Mouse (Mus musculus) erythroblast, embryonic 14.5 days (primary cell): ENCODE results near the gene Tnni1. TPM values are rescaled to one million over a fixed set of nuclear protein-coding genes. Genes with fewer than 3 reads are reported as not detected.

Experiments used
- H3K27me3 ChIP-seq: 2 replicates; pipeline ENCODE4 v1.6.1; 2012; ENCODE audit warnings: inconsistent platforms; ENCODE audit not compliant: control insufficient read depth
- H3K36me3 ChIP-seq: 2 replicates; pipeline ENCODE4 v1.6.1; 2012; ENCODE audit warnings: mild to moderate bottlenecking, inconsistent platforms; ENCODE audit not compliant: control insufficient read depth
- H3K4me1 ChIP-seq: 2 replicates; pipeline ENCODE4 v1.6.1; 2012; ENCODE audit warnings: inconsistent platforms; ENCODE audit not compliant: control insufficient read depth
- H3K4me3 ChIP-seq: replicated peaks from 2 replicates; pipeline ENCODE3; 2012; ENCODE audit warnings: moderate library complexity, mild to moderate bottlenecking, inconsistent platforms
- H3K9me3 ChIP-seq: 2 replicates; pipeline ENCODE4 v1.6.1; 2012; ENCODE audit warnings: low read length, inconsistent platforms, mixed read lengths; ENCODE audit not compliant: control insufficient read depth
- GATA1 ChIP-seq: IDR thresholded peaks from 2 replicates; pipeline ENCODE4 v1.6.1; 2012; ENCODE audit warnings: low read length, inconsistent platforms, mixed read lengths
- TAL1 ChIP-seq: IDR thresholded peaks from 3 replicates; pipeline ENCODE4 v1.6.1; 2012; ENCODE audit warnings: low read length, inconsistent platforms, mixed read lengths
- polyA plus RNA-seq: library from polyadenylated mRNA; stranded (reverse); fragments of >175 nt; gene quantifications from 2 replicates; pipeline ENCODE4 v1.2.3, GENCODE M21; 2012

The Tnni1 gene
- polyA plus RNA-seq, 1 experiment = not detected

GRCm38 (mm10) chr1:135834206-135834859 lies 55.1 kb downstream of the Tnni1 start:
- TF ChIP-seq TAL1 (no peak), GATA1 (no peak)
- Histone ChIP-seq H3K4me3 (no peak overlapping the region), H3K9me3 (no peaks in the 10 kb centered on the region), H3K36me3 (no peaks in the 10 kb centered on the region), H3K27me3 (peaks cover 7% of the 10 kb centered on the region), H3K4me1 (no peaks in the 10 kb centered on the region)

- Histone ChIP-seq H3K4me3 (no peak overlapping the region), H3K4me1 (no peaks in the 10 kb centered on the region), H3K27me3 (peaks cover 7% of the 10 kb centered on the region), H3K9me3 (no peaks in the 10 kb centered on the region), H3K36me3 (no peaks in the 10 kb centered on the region)
- TF ChIP-seq GATA1 = no peak
- TF ChIP-seq TAL1 = no peak
Observed at GRCm38 (mm10) chr1:135834983-135835382, 55.7 kb downstream of the Tnni1 start.

- TF ChIP-seq GATA1 (no peak), TAL1 (no peak)
- H3K27me3 ChIP-seq = peaks cover 7% of the 10 kb centered on the region
- H3K4me1 ChIP-seq = no peaks in the 10 kb centered on the region
- H3K9me3 ChIP-seq = no peaks in the 10 kb centered on the region
- H3K36me3 ChIP-seq = no peaks in the 10 kb centered on the region
- no peak within 1 kb of the TSS for H3K4me3 ChIP-seq
Observed at GRCm38 (mm10) chr1:135835716-135836483, 56.7 kb downstream of the Tnni1 start, which contains the start of gene Tnnt2. Gene Tnnt2, plus strand, starts transcription at chr1:135836354.

GRCm38 (mm10) chr1:135838626-135839025 lies 59.4 kb downstream of the Tnni1 start:
- no peaks in the 10 kb centered on the region for H3K9me3 ChIP-seq
- no peaks in the 10 kb centered on the region for H3K4me1 ChIP-seq
- no peaks in the 10 kb centered on the region for H3K36me3 ChIP-seq
- H3K27me3 ChIP-seq = peaks cover 2% of the 10 kb centered on the region; the same call in 1 of the 2 replicates
- no peak for TF ChIP-seq TAL1
- no peak for TF ChIP-seq GATA1
- no peak overlapping the region for H3K4me3 ChIP-seq

GRCm38 (mm10) chr1:135839065-135839464 lies 59.8 kb downstream of the Tnni1 start:
- Histone ChIP-seq H3K36me3 (no peaks in the 10 kb centered on the region), H3K27me3 (no peaks in the 10 kb centered on the region), H3K4me1 (no peaks in the 10 kb centered on the region), H3K9me3 (no peaks in the 10 kb centered on the region), H3K4me3 (no peak overlapping the region)
- no peak for TF ChIP-seq GATA1
- no peak for TF ChIP-seq TAL1

- TF ChIP-seq TAL1 (no peak), GATA1 (no peak)
- no peak overlapping the region for H3K4me3 ChIP-seq
- H3K36me3 ChIP-seq = no peaks in the 10 kb centered on the region
- no peaks in the 10 kb centered on the region for H3K4me1 ChIP-seq
- H3K9me3 ChIP-seq = no peaks in the 10 kb centered on the region
- H3K27me3 ChIP-seq = peaks cover 2% of the 10 kb centered on the region; the same call in 1 of the 2 replicates
Observed at GRCm38 (mm10) chr1:135840675-135841395, 61.6 kb downstream of the Tnni1 start.

- Histone ChIP-seq H3K27me3 (peaks cover 5% of the 10 kb centered on the region; the same call in 1 of the 2 replicates), H3K36me3 (no peaks in the 10 kb centered on the region), H3K9me3 (no peaks in the 10 kb centered on the region), H3K4me1 (peaks cover 11% of the 10 kb centered on the region), H3K4me3 (no peak overlapping the region)
- no peak for TF ChIP-seq GATA1
- no peak for TF ChIP-seq TAL1
Observed at GRCm38 (mm10) chr1:135843519-135844262, 64.5 kb downstream of the Tnni1 start.

GRCm38 (mm10) chr1:135844481-135844880 lies 65.2 kb downstream of the Tnni1 start:
- Histone ChIP-seq H3K4me3 (no peak overlapping the region), H3K4me1 (peaks cover 11% of the 10 kb centered on the region), H3K27me3 (peaks cover 5% of the 10 kb centered on the region; the same call in 1 of the 2 replicates), H3K9me3 (no peaks in the 10 kb centered on the region), H3K36me3 (no peaks in the 10 kb centered on the region)
- TF ChIP-seq GATA1 = no peak
- TF ChIP-seq TAL1 = 0 out of 3 replicates have a peak, but pooled peaks have one; percentile 13
